Mouse (Mus musculus) heart, embryonic 12.5 days (tissue): Measurements from ENCODE around the gene Galt. TPM values are rescaled to one million over a fixed set of nuclear protein-coding genes. Genes with fewer than 3 reads are reported as not detected.

Experiments used
- ATAC-seq: fragments of 200-750 bp; cut with Nextera tagmentation; 2 replicates; pipeline ENCODE4 v1.8.0; 2017; ENCODE audit warnings: moderate TSS enrichment, moderate library complexity; ENCODE audit not compliant: insufficient number of reproducible peaks, low FRiP score
- H3K27ac ChIP-seq: fragments of 300-500 bp; sonication (generic); 2 replicates; pipeline ENCODE4 v1.5.1; 2016; ENCODE audit warnings: mild to moderate bottlenecking, moderate library complexity; ENCODE audit not compliant: poor library complexity, severe bottlenecking
- H3K27me3 ChIP-seq: fragments of 300-500 bp; sonication (generic); replicated peaks from 2 replicates; pipeline ENCODE4 v1.6.1; 2016; ENCODE audit warnings: mild to moderate bottlenecking, moderate library complexity
- H3K36me3 ChIP-seq: fragments of 300-500 bp; sonication (generic); 2 replicates; pipeline ENCODE4 v1.6.1; 2016; ENCODE audit warnings: mild to moderate bottlenecking, moderate library complexity
- H3K4me1 ChIP-seq: fragments of 300-500 bp; sonication (generic); replicated peaks from 2 replicates; pipeline ENCODE4 v1.6.1; 2016; ENCODE audit warnings: mild to moderate bottlenecking
- H3K4me2 ChIP-seq: fragments of 300-500 bp; sonication (generic); 2 replicates; pipeline ENCODE4 v1.6.1; 2016; ENCODE audit warnings: mild to moderate bottlenecking, moderate library complexity
- H3K4me3 ChIP-seq: fragments of 300-500 bp; sonication (generic); 2 replicates; pipeline ENCODE4 v1.5.1; 2016; ENCODE audit warnings: mild to moderate bottlenecking
- H3K9ac ChIP-seq: fragments of 300-500 bp; sonication (generic); 2 replicates; pipeline ENCODE4 v1.6.1; 2016; ENCODE audit warnings: mild to moderate bottlenecking, moderate library complexity
- H3K9me3 ChIP-seq: fragments of 300-500 bp; sonication (generic); replicated peaks from 2 replicates; pipeline ENCODE4 v1.6.1; 2016; ENCODE audit warnings: mild to moderate bottlenecking, moderate library complexity
- WGBS: fragments of 180-500 bp; shearing (Covaris S2); methylation state at CpG from one replicate; pipeline ENCODE4 v1.1.7; 2016; 5-methylcytosine and 5-hydroxymethylcytosine counted together
- polyA plus RNA-seq: library from polyadenylated mRNA; unstranded; fragments of >200 nt; fragmentation: Nextera tagmentation; extraction: Ambion mirVana; gene quantifications from 2 replicates; pipeline ENCODE4 v1.2.1, GENCODE M21; 2016

Galt gene
- polyA plus RNA-seq, 1 experiment from 2014 or later = 54.6 TPM

DNA sequence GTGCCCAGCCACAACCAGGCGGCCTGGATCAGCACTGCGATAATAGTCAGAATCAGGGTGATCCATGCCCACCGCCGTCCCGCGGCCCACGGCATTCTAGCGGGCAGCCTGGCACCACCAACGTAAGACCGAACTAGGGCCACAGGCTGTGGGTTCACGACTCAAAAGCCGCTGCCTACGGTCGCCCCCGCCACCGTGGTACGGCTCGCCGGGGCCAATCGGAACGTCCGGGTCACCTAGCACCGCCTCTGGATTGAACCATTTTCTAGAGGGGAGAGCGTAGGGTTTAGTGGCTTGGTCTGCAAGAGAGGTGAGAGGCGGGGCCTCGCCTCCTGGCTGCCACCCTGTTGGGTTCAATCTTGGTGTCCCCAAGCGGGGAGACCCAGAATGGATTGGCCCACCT, 13.9 kb upstream of the Galt start:
- Histone ChIP-seq H3K4me3 (peak overlapping the region; percentile 72), H3K27ac (peak overlapping the region; percentile 58), H3K9me3 (peaks cover 4% of the 10 kb centered on the region), H3K4me1 (peaks cover 14% of the 10 kb centered on the region), H3K9ac (peak overlapping the region; percentile 79), H3K4me2 (peak overlapping the region; percentile 96), H3K27me3 (no peaks in the 10 kb centered on the region), H3K36me3 (peaks cover 16% of the 10 kb centered on the region)
- ATAC-seq = peak; percentile 95
- WGBS = under 1% methylated on average over 27 of the region's 27 CpGs

- peaks cover 13% of the 10 kb centered on the region for H3K9me3 ChIP-seq
- H3K4me2 ChIP-seq = no peak overlapping the region
- no peak overlapping the region for H3K9ac ChIP-seq
- 71% methylated on average over 2 of the region's 2 CpGs for WGBS
- H3K4me1 ChIP-seq = peaks cover 14% of the 10 kb centered on the region
- no peak for ATAC-seq
- peaks cover 28% of the 10 kb centered on the region for H3K36me3 ChIP-seq
- H3K27ac ChIP-seq = no peak overlapping the region
- H3K27me3 ChIP-seq = no peaks in the 10 kb centered on the region
- no peak overlapping the region for H3K4me3 ChIP-seq
These were observed 10.9 kb upstream of the Galt start for GRCm38 (mm10) chr4:41744131-41744530.

- ATAC-seq = no peak
- peaks cover 9% of the 10 kb centered on the region for H3K4me1 ChIP-seq
- H3K27me3 ChIP-seq = no peaks in the 10 kb centered on the region
- WGBS = 71% methylated on average over 1 of the region's 1 CpGs
- no peak overlapping the region for H3K27ac ChIP-seq
- peaks cover 13% of the 10 kb centered on the region for H3K9me3 ChIP-seq
- peaks cover 23% of the 10 kb centered on the region for H3K36me3 ChIP-seq
- no peak overlapping the region for H3K4me3 ChIP-seq
- no peak overlapping the region for H3K9ac ChIP-seq
- H3K4me2 ChIP-seq = no peak overlapping the region
These were observed 10.0 kb upstream of the Galt start for GRCm38 (mm10) chr4:41745021-41745420.

- Histone ChIP-seq H3K4me2 (peak within 1 kb of the TSS; percentile 76), H3K27me3 (no peaks in the 10 kb centered on the region), H3K36me3 (peaks cover 22% of the 10 kb centered on the region), H3K4me1 (peaks cover 30% of the 10 kb centered on the region), H3K4me3 (peak within 1 kb of the TSS; percentile 73), H3K27ac (peak within 1 kb of the TSS; percentile 88), H3K9me3 (no peaks in the 10 kb centered on the region), H3K9ac (peak within 1 kb of the TSS; percentile 82)
- peak; percentile 85 for ATAC-seq
- under 1% methylated on average over 57 of the region's 57 CpGs for WGBS
These were observed 594 bp downstream of the Galt start, which contains the start of gene Sigmar1 for GRCm38 (mm10) chr4:41755338-41756305. TSS of gene Sigmar1 (minus strand) at chr4:41756157.

GRCm38 (mm10) chr4:41756440-41756839, 1.4 kb downstream of the Galt start:
- ATAC-seq = no peak
- Histone ChIP-seq H3K27ac (no peak overlapping the region; the same call in 1 of the 2 replicates), H3K4me1 (peaks cover 38% of the 10 kb centered on the region), H3K36me3 (peaks cover 22% of the 10 kb centered on the region), H3K9me3 (no peaks in the 10 kb centered on the region), H3K9ac (peak overlapping the region; percentile 82), H3K4me3 (peak overlapping the region; percentile 73), H3K27me3 (no peaks in the 10 kb centered on the region), H3K4me2 (peak overlapping the region; percentile 76)
- 79% methylated on average over 8 of the region's 8 CpGs for WGBS

GRCm38 (mm10) chr4:41757321-41757720, 2.3 kb downstream of the Galt start:
- Histone ChIP-seq H3K27ac (no peak overlapping the region), H3K4me3 (no peak overlapping the region), H3K36me3 (peaks cover 22% of the 10 kb centered on the region), H3K4me2 (no peak overlapping the region), H3K9me3 (no peaks in the 10 kb centered on the region), H3K27me3 (no peaks in the 10 kb centered on the region), H3K9ac (no peak overlapping the region), H3K4me1 (peaks cover 46% of the 10 kb centered on the region)
- no peak for ATAC-seq
- WGBS = 90% methylated on average over 13 of the region's 13 CpGs

GRCm38 (mm10) chr4:41758021-41758420, 3.0 kb downstream of the Galt start:
- ATAC-seq = no peak
- peaks cover 22% of the 10 kb centered on the region for H3K36me3 ChIP-seq
- WGBS = 78% methylated on average over 11 of the region's 11 CpGs
- no peaks in the 10 kb centered on the region for H3K9me3 ChIP-seq
- peaks cover 53% of the 10 kb centered on the region for H3K4me1 ChIP-seq
- H3K27ac ChIP-seq = no peak overlapping the region
- no peak overlapping the region for H3K4me3 ChIP-seq
- H3K9ac ChIP-seq = no peak overlapping the region
- no peaks in the 10 kb centered on the region for H3K27me3 ChIP-seq
- no peak overlapping the region for H3K4me2 ChIP-seq

DNA sequence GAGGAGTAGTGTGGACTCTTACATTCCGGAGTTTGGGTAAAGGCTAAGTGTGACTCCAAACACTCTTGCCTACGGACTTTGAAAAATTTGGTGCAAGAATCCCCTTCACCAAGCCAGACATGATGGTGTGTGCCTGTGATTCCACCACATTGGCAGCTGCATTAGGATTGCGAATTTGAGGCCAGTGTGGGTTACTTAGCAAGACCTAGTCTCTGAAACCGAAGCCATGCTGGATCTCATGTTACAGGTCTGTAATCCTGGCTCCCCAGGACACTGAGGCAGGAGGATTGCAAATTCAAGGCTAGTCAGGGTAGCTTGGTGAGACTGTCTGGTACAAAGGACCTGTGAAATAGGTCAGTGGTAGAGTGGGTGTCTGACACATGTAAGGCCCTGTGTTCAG, 3.7 kb downstream of the Galt start:
- 0 out of 2 replicates have a peak overlapping the region, but pooled peaks have one; percentile 97 for H3K27ac ChIP-seq
- no peaks in the 10 kb centered on the region for H3K27me3 ChIP-seq
- peaks cover 22% of the 10 kb centered on the region for H3K36me3 ChIP-seq
- H3K9me3 ChIP-seq = no peaks in the 10 kb centered on the region
- 85% methylated on average over 4 of the region's 4 CpGs for WGBS
- H3K4me2 ChIP-seq = no peak overlapping the region
- peaks cover 53% of the 10 kb centered on the region for H3K4me1 ChIP-seq
- ATAC-seq = no peak
- 0 out of 2 replicates have a peak overlapping the region, but pooled peaks have one; percentile 67 for H3K9ac ChIP-seq
- H3K4me3 ChIP-seq = no peak overlapping the region

GRCm38 (mm10) chr4:41759206-41759605, 4.2 kb downstream of the Galt start:
- no peak for ATAC-seq
- Histone ChIP-seq H3K9ac (peak overlapping the region; percentile 67; the same call in 1 of the 2 replicates), H3K27ac (peak overlapping the region; percentile 97), H3K9me3 (no peaks in the 10 kb centered on the region), H3K4me1 (peaks cover 53% of the 10 kb centered on the region), H3K4me2 (peak overlapping the region; percentile 81), H3K4me3 (no peak overlapping the region), H3K27me3 (no peaks in the 10 kb centered on the region), H3K36me3 (peaks cover 22% of the 10 kb centered on the region)
- 64% methylated on average over 9 of the region's 9 CpGs for WGBS

DNA sequence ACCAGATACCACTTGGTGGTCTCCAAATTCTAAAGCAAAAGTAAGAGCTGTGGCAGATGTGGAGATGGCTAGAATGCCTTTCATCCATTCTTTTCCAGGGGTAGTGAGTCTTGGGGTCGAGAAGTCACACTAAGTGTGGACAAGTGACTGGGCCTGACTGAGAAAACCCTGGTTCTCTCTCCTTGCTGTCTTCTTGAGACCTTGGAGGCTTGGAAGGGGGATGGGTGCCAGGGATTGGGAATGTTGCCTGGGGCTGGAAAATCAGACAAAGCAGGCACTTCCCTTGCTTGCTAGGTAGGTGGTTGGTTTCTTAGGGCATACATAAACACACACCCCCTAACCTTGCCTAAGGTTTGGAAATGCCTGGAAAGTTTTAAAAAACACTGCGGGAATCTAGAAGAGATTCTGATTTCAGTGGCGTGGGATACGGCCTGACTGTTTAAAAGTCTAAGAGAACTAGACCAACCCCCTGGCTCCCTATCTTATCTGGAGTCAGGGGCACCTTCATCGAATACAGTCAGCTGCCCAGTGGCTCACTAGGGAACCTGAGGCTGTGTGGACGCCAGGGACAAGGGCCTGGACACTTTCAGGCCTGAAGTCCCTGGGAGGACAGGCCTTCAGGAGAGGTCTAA, 4.7 kb downstream of the Galt start:
- WGBS = 12% methylated on average over 6 of the region's 6 CpGs
- Histone ChIP-seq H3K27me3 (no peaks in the 10 kb centered on the region), H3K9ac (peak overlapping the region; percentile 67), H3K9me3 (no peaks in the 10 kb centered on the region), H3K4me1 (peaks cover 50% of the 10 kb centered on the region), H3K4me3 (peak overlapping the region; percentile 49), H3K27ac (peak overlapping the region; percentile 97), H3K36me3 (peaks cover 22% of the 10 kb centered on the region), H3K4me2 (peak overlapping the region; percentile 81)
- peak; percentile 5 for ATAC-seq

GRCm38 (mm10) chr4:41760288-41760721, 5.3 kb downstream of the Galt start:
- peaks cover 22% of the 10 kb centered on the region for H3K36me3 ChIP-seq
- peak overlapping the region; percentile 81 for H3K4me2 ChIP-seq
- H3K4me1 ChIP-seq = peaks cover 47% of the 10 kb centered on the region
- WGBS = 1% methylated on average over 15 of the region's 15 CpGs
- H3K27me3 ChIP-seq = no peaks in the 10 kb centered on the region
- H3K9me3 ChIP-seq = no peaks in the 10 kb centered on the region
- peak overlapping the region; percentile 67 for H3K9ac ChIP-seq
- H3K27ac ChIP-seq = peak overlapping the region; percentile 97
- peak overlapping the region; percentile 49 for H3K4me3 ChIP-seq
- ATAC-seq = peak; percentile 91
